Mouse (Mus musculus) leukemia stem cell, adult 10-12 weeks (primary cell): ENCODE data around the gene Esp22. TPM values are rescaled to one million over a fixed set of nuclear protein-coding genes. Genes with fewer than 3 reads are reported as not detected.

Source experiments
- polyA plus RNA-seq: library from polyadenylated mRNA; stranded (reverse); fragments of >175 nt; gene quantifications from 2 replicates; pipeline ENCODE4 v1.2.3, GENCODE M21; 2012; ENCODE audit warnings: low replicate concordance

The Esp22 gene
- polyA plus RNA-seq, result not detected in 2 replicates

DNA sequence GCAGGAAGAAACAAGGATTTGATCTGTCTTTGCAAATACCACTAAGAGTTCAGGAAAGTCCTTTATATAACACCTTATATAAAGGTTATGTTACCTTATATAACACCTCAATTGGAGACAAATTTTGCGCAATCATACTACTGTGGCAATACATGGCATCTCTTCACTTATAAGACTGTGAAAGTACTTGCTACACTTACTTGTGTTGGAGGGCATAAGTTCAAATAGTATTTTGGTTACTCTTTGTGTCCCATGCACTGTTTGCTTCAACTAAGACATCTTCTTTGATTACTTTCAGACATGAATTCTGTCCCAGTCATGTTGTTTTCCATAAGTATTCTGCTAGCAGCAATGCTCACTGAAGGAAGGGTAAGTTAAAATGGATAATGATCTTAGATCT is at the start of gene Esp22:
Gene Esp22, plus strand, starts transcription at position 301 of the 400 bp plus-strand sequence.

DNA sequence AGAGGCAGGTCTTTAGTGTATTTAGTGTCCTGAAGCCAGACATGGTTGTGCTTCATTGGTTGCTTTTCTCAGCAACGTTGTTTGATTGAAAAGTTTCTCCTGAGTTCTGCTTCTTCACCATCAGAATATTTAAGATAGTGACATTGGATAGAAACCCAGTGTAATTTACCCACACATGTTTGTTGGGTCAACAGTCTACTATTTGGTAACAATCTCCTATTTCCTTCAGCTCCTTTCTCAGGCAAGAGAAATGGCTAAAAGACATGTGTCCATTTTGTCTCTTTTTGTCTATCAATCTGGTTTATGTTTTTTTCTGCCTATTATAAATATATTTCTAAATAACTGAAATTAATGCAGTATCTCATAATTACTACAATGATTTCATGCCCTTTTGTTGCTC is 18.2 kb upstream of the Esp22 start, which contains the start of gene Esp23:
Gene Esp23, minus strand, starts transcription at position 101 of the 400 bp plus-strand sequence.

Other genes with a start within 250 kb of the Esp22 start
- not detected in 2 replicates for gene Esp24, start 58.6 kb upstream of the Esp22 start, polyA plus RNA-seq
- gene Gm21903, start 52.0 kb upstream of the Esp22 start, polyA plus RNA-seq, result not detected in 2 replicates
- gene Esp23, start 18.3 kb upstream of the Esp22 start, polyA plus RNA-seq, result not detected in 2 replicates